Mouse (Mus musculus): ENCODE data around the gene Nrd1.

Gene Nrd1

GRCm38 (mm10) chr4:109098861-109099260, 98.4 kb downstream of the Nrd1 start:
- DNase-seq (ENCODE audit: low spot score), result no peak

GRCm38 (mm10) chr4:109102574-109102973, 102.1 kb downstream of the Nrd1 start:
- DNase-seq (ENCODE audit: low spot score), result no peak

- DNase-seq (ENCODE audit: low spot score), result no peak
These were observed 102.9 kb downstream of the Nrd1 start for GRCm38 (mm10) chr4:109103145-109103883.

GRCm38 (mm10) chr4:109105254-109105653, 104.8 kb downstream of the Nrd1 start:
- no peak for DNase-seq (ENCODE audit: low spot score)

GRCm38 (mm10) chr4:109106034-109106433, 105.6 kb downstream of the Nrd1 start:
- no peak for DNase-seq (ENCODE audit: low spot score)

- no peak for DNase-seq (ENCODE audit: low spot score)
These were observed 106.1 kb downstream of the Nrd1 start for GRCm38 (mm10) chr4:109106594-109106993.

GRCm38 (mm10) chr4:109109012-109109411, 108.6 kb downstream of the Nrd1 start:
- no peak for DNase-seq (ENCODE audit: low spot score)

GRCm38 (mm10) chr4:109109686-109110085, 109.2 kb downstream of the Nrd1 start:
- no peak for DNase-seq (ENCODE audit: low spot score)

- DNase-seq (ENCODE audit: low spot score), result no peak
These were observed 110.5 kb downstream of the Nrd1 start for GRCm38 (mm10) chr4:109110978-109111377.
